Mouse (Mus musculus): ENCODE measurements around the gene Dnajb9. TPM values are rescaled to one million over a fixed set of nuclear protein-coding genes. Genes with fewer than 3 reads are reported as not detected.

Gene Dnajb9
- total RNA-seq, 2 experiments from 2014 or later, result 41.3 to 43.4 TPM

Small RNA genes lying within 50 kb of the gene (microRNA-seq; reads per million reads assigned to microRNA genes)
- 0.25 to 1.3 reads per million in 2 experiments for gene Mir5627

Other genes starting within 250 kb of the Dnajb9 start
- 100 to 1,000 TPM; 147 to 149 TPM for gene Pnpla8, start 11.0 kb upstream of the Dnajb9 start, total RNA-seq (2021)
- gene Nrcam, start 118.6 kb upstream of the Dnajb9 start, total RNA-seq (2021), result 100 to 1,000 TPM; 455 to 475 TPM

All from left cerebral cortex, adult 18-20 months (tissue).